Mouse (Mus musculus): Measurements from ENCODE around the gene Rab39b.

The Rab39b gene

GRCm38 (mm10) chrX:75577582-75578324, at the start of gene Rab39b:
Rab39b (minus strand) TSS chrX:75578231.
- DNase-seq (ENCODE audit: extremely low spot score, low spot score): peak; percentile 61

- DNase-seq (ENCODE audit: extremely low spot score, low spot score): no peak
These were observed 508 bp upstream of the Rab39b start for GRCm38 (mm10) chrX:75578539-75578938.

Data from neural tube, embryonic 10.5 days (tissue).